Mouse (Mus musculus) limb, embryonic 13.5 days (tissue): ENCODE data around the gene Csf2rb2. TPM values are rescaled to one million over a fixed set of nuclear protein-coding genes. Genes with fewer than 3 reads are reported as not detected.
"Not testable (repeated sequence)": the region's sequence is repeated elsewhere in the genome, so short reads cannot be mapped to it uniquely, and the experiment has no call there.

Experiments used
- ATAC-seq: fragments of 200-750 bp; cut with Nextera tagmentation; 2 replicates; pipeline ENCODE4 v1.8.0; 2017; ENCODE audit warnings: low read depth, moderate number of reproducible peaks, moderate TSS enrichment; ENCODE audit not compliant: low FRiP score
- H3K27ac ChIP-seq: fragments of 300-500 bp; sonication (generic); 2 replicates; pipeline ENCODE4 v1.5.1; 2015; ENCODE audit warnings: inconsistent platforms, mild to moderate bottlenecking, moderate library complexity
- H3K27me3 ChIP-seq: fragments of 300-500 bp; sonication (generic); 2 replicates; pipeline ENCODE4 v1.6.1; 2015; ENCODE audit warnings: mild to moderate bottlenecking, inconsistent platforms
- H3K36me3 ChIP-seq: fragments of 300-500 bp; sonication (generic); 2 replicates; pipeline ENCODE4 v1.6.1; 2015; ENCODE audit warnings: inconsistent platforms, mild to moderate bottlenecking, moderate library complexity
- H3K4me1 ChIP-seq: fragments of 300-500 bp; sonication (generic); 2 replicates; pipeline ENCODE4 v1.6.1; 2015; ENCODE audit warnings: inconsistent platforms
- H3K4me2 ChIP-seq: fragments of 300-500 bp; sonication (generic); replicated peaks from 2 replicates; pipeline ENCODE4 v1.6.1; 2015; ENCODE audit warnings: inconsistent platforms, mild to moderate bottlenecking, moderate library complexity
- H3K4me3 ChIP-seq: fragments of 300-500 bp; sonication (generic); 2 replicates; pipeline ENCODE4 v1.5.1; 2015; ENCODE audit warnings: moderate library complexity, mild to moderate bottlenecking, inconsistent platforms
- H3K9ac ChIP-seq: fragments of 300-500 bp; sonication (generic); 2 replicates; pipeline ENCODE4 v1.6.1; 2015; ENCODE audit warnings: mild to moderate bottlenecking, inconsistent platforms
- H3K9me3 ChIP-seq: fragments of 300-500 bp; sonication (generic); 2 replicates; pipeline ENCODE4 v1.6.1; 2016; ENCODE audit warnings: inconsistent platforms
- WGBS: fragments of 180-500 bp; shearing (Covaris S2); methylation state at CpG from one replicate; pipeline ENCODE4 v1.1.7; 2015; 5-methylcytosine and 5-hydroxymethylcytosine counted together
- polyA plus RNA-seq: library from polyadenylated mRNA; unstranded; fragments of >200 nt; fragmentation: Nextera tagmentation; extraction: Ambion mirVana; gene quantifications from 2 replicates; pipeline ENCODE4 v1.2.1, GENCODE M21; 2015

Csf2rb2 gene
- polyA plus RNA-seq, 1 experiment from 2014 or later = 0.39 TPM

DNA sequence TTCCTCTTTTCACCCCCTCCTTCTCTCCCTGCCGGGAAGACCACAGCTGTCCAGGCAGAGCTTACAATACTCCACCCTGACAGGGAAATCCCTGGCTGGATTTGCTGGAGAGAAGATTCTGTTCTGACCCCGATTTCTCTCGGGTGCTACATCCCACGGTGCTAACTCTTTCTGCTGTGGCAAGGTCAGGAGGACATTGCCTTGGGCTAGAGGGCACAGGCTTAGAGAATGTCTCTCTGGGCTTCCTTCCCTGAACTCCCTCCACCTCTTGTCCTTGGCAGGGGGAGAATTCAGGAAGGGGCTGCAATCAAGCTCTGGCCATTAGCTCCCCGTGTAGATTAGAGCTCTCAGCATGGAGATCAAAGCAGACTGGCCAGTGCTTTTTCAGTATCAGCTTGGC is 4.3 kb upstream of the Csf2rb2 start:
- Histone ChIP-seq H3K27ac (no peak overlapping the region), H3K4me3 (no peak overlapping the region), H3K9ac (no peak overlapping the region), H3K36me3 (no peaks in the 10 kb centered on the region), H3K27me3 (no peaks in the 10 kb centered on the region), H3K4me1 (no peaks in the 10 kb centered on the region), H3K9me3 (no peaks in the 10 kb centered on the region), H3K4me2 (no peak overlapping the region)
- ATAC-seq = no peak
- 13% methylated on average over 5 of the region's 5 CpGs for WGBS

DNA sequence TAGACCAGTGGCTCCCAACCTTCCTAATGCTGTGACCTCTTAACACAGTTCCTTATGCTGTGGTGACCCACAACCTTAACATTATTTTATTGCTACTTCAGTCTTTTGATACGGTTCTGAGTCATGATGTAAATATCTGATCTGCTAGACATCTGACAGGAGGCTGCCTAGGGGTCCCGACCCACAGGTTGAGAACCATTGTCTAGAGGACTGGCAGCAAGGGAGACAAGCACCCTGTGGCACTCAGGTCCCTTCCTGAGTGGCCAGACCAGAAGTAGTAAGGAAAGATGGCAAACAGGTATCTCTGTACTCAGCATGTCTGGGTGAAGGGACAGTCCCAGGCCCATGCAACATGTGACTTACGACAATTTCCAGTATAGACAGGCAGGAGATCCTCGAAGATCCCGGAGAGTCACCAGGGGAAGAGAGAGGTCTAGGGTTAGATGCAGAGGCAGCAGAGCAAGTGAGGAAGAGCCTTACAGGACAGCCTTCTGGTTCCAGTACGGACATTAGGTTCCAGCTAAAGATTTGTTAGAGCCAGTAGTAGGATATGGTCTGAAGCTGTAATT is 1.8 kb downstream of the Csf2rb2 start:
- ATAC-seq = no peak
- Histone ChIP-seq H3K4me2 (no peak overlapping the region), H3K36me3 (no peaks in the 10 kb centered on the region), H3K9me3 (no peaks in the 10 kb centered on the region), H3K27ac (no peak overlapping the region), H3K4me1 (no peaks in the 10 kb centered on the region), H3K9ac (no peak overlapping the region), H3K4me3 (no peak overlapping the region), H3K27me3 (no peaks in the 10 kb centered on the region)
- WGBS = 87% methylated on average over 6 of the region's 6 CpGs

DNA sequence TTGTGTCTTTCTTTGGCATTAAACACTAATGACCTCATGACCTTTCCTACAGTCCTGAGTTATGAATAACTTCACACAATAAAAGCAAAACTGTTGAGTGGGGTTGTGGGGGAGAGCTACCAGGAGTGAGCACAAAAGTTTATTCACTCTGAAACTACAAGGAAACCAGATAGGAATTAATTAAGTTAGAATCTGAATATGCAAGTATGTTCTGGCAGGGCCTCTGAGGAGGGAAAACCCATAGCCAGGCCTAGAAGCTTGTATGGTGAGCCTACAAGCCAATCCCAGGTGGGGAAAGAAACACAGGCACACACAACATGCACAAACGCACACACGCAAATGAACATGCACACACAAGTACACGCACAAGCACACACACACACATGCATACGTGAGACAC is 2.8 kb downstream of the Csf2rb2 start:
- no peak for ATAC-seq
- Histone ChIP-seq H3K9me3 (no peaks in the 10 kb centered on the region), H3K27me3 (no peaks in the 10 kb centered on the region), H3K27ac (no peak overlapping the region), H3K36me3 (no peaks in the 10 kb centered on the region), H3K4me3 (no peak overlapping the region), H3K4me1 (no peaks in the 10 kb centered on the region), H3K9ac (no peak overlapping the region), H3K4me2 (no peak overlapping the region)
- WGBS = 97% methylated on average over 4 of the region's 4 CpGs

DNA sequence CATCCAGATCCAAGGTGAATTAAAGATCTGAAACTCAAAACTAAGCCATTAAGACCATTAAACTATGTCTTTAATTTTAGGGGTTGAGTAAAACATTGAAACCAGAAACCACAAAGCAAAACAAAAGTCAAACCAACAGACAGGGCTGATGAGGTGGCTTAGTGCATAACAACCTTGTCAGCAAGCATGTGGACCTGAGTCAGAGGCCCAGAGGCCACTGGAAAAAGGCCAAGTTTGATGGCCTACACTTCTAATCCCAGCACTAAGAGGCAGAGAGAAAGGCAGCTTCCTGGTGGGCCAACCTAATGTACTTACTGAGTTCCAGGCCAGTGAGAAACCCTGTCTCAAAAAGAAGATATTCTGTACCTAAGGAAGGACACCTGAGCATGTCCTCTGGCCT is 4.7 kb downstream of the Csf2rb2 start:
- Histone ChIP-seq H3K27me3 (no peaks in the 10 kb centered on the region), H3K4me3 (no peak overlapping the region), H3K27ac (no peak overlapping the region), H3K36me3 (no peaks in the 10 kb centered on the region), H3K4me2 (no peak overlapping the region), H3K4me1 (no peaks in the 10 kb centered on the region), H3K9ac (no peak overlapping the region), H3K9me3 (no peaks in the 10 kb centered on the region)
- ATAC-seq = no peak

DNA sequence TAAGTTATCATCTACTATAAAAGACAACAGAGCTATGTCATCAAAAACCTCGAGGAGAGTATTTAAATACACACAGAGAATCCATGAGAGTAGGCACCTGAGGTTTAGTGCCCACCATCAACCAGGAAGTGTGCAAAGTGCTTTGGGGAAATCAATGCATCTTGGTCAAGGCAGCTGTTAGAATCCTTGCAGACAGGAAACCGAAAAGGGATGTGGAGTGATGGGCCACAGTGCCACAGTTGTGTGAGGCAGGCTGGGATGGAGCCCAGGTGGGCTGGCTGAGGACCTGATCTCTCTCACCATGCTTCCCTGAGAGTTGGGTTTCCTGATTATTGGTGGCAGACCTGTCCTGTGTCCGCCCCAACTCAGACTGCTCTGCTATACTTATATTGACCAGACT is 5.9 kb downstream of the Csf2rb2 start:
- Histone ChIP-seq H3K9me3 (no peaks in the 10 kb centered on the region), H3K9ac (no peak overlapping the region), H3K4me1 (no peaks in the 10 kb centered on the region), H3K4me2 (no peak overlapping the region), H3K36me3 (no peaks in the 10 kb centered on the region), H3K27ac (no peak overlapping the region), H3K27me3 (no peaks in the 10 kb centered on the region), H3K4me3 (no peak overlapping the region)
- ATAC-seq = no peak
- 80% methylated on average over 3 of the region's 3 CpGs for WGBS

DNA sequence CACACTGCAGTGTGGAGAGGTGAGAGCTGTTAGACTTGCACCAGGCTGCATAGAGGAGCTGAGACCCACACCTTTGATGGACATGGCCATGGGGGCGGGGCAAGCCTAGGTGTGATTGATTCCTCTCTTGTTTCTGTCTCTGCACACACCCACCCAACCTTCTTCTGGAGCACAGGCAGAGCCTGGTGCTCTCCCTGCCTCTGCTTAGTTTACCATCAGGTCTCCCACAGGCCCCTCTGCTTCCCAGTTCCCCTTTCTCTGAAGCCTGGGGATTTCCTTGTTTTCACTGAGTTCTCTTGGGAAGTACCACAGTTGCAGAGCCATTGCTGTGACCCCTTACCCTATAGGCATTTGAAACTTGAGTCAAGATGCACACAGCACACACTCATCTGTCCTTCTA is 7.0 kb downstream of the Csf2rb2 start:
- no peak for ATAC-seq
- Histone ChIP-seq H3K27me3 (no peaks in the 10 kb centered on the region), H3K4me2 (no peak overlapping the region), H3K4me3 (no peak overlapping the region), H3K9ac (no peak overlapping the region), H3K27ac (no peak overlapping the region), H3K9me3 (no peaks in the 10 kb centered on the region), H3K36me3 (no peaks in the 10 kb centered on the region), H3K4me1 (no peaks in the 10 kb centered on the region)
- 91% methylated on average over 1 of the region's 1 CpGs for WGBS

DNA sequence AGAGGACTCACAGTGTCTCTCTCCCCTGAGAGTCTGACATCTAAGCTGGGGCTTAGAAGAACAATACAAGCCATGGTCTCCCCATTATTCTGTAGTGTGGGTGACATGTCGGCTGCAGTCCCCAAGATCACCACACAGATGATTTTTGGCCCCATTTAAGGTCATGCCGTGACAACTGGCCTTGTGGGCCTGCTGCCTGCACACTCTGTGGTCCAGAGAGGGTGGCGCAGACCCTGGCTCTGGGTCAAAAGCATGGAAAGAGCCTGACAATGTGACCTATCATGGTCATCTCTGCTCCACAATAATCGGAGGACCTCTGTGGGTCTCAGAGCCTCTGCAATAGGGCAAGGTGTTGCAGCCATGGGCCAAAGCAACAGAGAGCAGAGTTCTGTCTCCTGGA is 11.8 kb downstream of the Csf2rb2 start:
- no peaks in the 10 kb centered on the region for H3K27me3 ChIP-seq
- 81% methylated on average over 4 of the region's 4 CpGs for whole genome bisulfite sequencing
- H3K4me2 ChIP-seq = no peak overlapping the region
- no peaks in the 10 kb centered on the region for H3K4me1 ChIP-seq
- no peak overlapping the region; the same call in 1 of the 2 replicates for H3K27ac ChIP-seq
- H3K4me3 ChIP-seq = no peak overlapping the region
- H3K9me3 ChIP-seq = no peaks in the 10 kb centered on the region
- H3K36me3 ChIP-seq = no peaks in the 10 kb centered on the region
- no peak overlapping the region for H3K9ac ChIP-seq
- ATAC-seq = no peak

DNA sequence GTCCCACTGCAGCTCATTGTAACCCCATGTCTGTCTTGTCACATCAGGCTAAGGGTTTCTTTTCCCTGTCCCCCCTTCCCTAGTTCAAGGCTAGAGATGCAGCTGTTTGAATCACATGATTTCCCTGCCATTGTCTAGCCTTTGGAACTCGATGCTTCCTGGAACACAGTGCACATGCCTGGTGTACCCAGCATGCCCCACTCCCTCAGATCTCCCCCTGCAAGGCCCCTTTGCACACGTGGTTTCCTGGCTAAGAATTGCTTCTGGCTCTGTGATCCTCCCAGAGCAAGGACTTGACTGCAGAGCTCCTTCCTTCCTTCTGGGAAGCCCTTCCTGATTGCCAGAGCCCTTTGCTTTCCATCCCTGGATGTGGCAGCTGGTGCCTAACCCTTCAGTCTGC is 12.3 kb downstream of the Csf2rb2 start:
- H3K9ac ChIP-seq, H3K4me3 ChIP-seq, H3K4me2 ChIP-seq, H3K4me1 ChIP-seq, H3K27me3 ChIP-seq, H3K9me3 ChIP-seq, ATAC-seq, H3K27ac ChIP-seq, H3K36me3 ChIP-seq: not testable (repeated sequence)
- WGBS = 12% methylated on average over 2 of the region's 2 CpGs

DNA sequence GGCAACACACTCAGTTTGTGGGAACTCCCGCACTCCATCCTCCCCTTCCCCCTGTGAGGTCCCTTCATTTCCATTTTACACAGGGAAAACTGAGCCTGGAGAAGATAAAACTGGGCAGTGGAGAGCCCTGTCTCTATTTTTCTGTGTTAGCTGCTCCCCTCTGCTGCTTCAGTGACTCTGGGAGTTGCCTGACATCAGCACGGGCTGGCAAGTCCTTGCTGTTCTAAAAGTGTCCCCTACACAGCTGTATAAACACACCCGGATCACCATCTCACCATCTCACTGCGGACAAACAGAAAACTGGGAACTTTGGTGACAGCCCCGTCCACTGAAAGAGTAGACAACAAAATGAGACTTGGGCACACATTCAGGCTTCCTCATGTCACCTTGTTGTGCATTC is 15.7 kb downstream of the Csf2rb2 start:
- H3K9me3 ChIP-seq, H3K4me2 ChIP-seq, H3K9ac ChIP-seq, H3K4me3 ChIP-seq, ATAC-seq, H3K36me3 ChIP-seq, H3K27ac ChIP-seq, H3K27me3 ChIP-seq, H3K4me1 ChIP-seq: not testable (repeated sequence)
- 69% methylated on average over 5 of the region's 5 CpGs for WGBS

DNA sequence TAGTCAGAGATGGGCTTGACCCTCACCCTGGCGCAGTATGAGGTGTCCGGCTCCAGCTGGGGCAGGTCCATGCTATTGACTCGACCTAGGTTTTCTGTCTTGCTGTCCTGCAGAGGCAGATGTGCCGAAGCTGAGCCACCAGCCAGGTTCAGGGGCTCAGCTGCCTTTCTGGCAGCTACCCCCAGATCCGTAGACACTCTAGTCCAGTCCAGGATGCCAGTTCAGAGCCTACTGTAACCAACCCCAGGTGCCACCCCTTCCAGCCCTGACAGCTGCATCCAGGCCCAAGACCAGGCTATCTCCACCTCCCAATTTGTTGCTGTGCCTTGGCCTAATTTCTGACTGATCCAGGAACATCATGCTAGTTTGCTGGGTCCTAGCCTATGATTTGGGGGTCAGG is 17.6 kb downstream of the Csf2rb2 start:
- H3K4me3 ChIP-seq = no peak overlapping the region
- H3K27me3 ChIP-seq = no peaks in the 10 kb centered on the region
- H3K36me3 ChIP-seq = no peaks in the 10 kb centered on the region
- no peak overlapping the region for H3K27ac ChIP-seq
- H3K9me3 ChIP-seq = no peaks in the 10 kb centered on the region
- H3K4me1 ChIP-seq = no peaks in the 10 kb centered on the region
- no peak overlapping the region for H3K4me2 ChIP-seq
- WGBS = 86% methylated on average over 5 of the region's 5 CpGs
- H3K9ac ChIP-seq = no peak overlapping the region
- no peak for ATAC-seq

DNA sequence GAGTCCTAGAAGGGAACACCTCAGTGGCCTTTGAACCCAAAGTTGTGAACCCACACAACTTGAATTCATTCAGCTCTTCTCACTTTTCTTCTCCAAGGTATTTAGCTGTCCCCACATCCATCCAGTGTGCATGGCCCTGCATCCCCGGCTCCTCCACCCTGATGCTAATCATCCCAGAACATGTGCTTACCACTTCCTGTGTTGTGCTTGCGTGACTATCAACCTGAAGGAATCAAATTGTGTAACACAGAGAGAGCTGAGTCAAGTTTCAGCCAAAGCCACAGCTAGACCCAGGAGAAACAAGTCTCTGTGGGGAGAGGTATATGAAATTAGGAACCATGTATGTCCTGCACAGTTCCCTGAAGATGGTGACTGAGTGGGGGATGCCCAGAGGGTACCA is 27.2 kb downstream of the Csf2rb2 start:
- H3K9ac ChIP-seq = no peak overlapping the region
- WGBS = 70% methylated on average over 2 of the region's 2 CpGs
- H3K4me1 ChIP-seq = no peaks in the 10 kb centered on the region
- no peaks in the 10 kb centered on the region for H3K36me3 ChIP-seq
- no peak overlapping the region for H3K4me2 ChIP-seq
- no peak for ATAC-seq
- no peak overlapping the region for H3K4me3 ChIP-seq
- H3K27ac ChIP-seq = no peak overlapping the region
- no peaks in the 10 kb centered on the region for H3K27me3 ChIP-seq
- H3K9me3 ChIP-seq = no peaks in the 10 kb centered on the region

DNA sequence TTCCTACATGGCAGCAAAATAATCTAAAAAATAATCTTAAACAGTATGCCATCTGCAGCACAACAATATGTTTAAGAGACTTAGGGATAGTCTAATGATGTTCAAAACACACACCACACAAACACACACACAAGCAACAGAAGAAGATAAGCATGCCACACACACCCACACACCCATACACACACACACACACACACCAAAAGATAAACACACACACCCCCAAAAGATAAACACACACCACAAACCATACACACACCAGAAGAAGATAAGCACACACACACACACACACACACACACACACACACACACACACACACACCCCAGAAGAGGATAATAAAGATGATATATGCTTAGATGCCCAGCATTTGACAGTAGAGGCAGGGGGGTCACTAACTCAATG is 34.3 kb downstream of the Csf2rb2 start:
- H3K9me3 ChIP-seq = no peaks in the 10 kb centered on the region
- no peak overlapping the region for H3K27ac ChIP-seq
- H3K9ac ChIP-seq = no peak overlapping the region
- no peaks in the 10 kb centered on the region for H3K27me3 ChIP-seq
- H3K4me2 ChIP-seq = no peak overlapping the region
- no peak for ATAC-seq
- H3K4me1 ChIP-seq = no peaks in the 10 kb centered on the region
- H3K36me3 ChIP-seq = no peaks in the 10 kb centered on the region
- H3K4me3 ChIP-seq = no peak overlapping the region

DNA sequence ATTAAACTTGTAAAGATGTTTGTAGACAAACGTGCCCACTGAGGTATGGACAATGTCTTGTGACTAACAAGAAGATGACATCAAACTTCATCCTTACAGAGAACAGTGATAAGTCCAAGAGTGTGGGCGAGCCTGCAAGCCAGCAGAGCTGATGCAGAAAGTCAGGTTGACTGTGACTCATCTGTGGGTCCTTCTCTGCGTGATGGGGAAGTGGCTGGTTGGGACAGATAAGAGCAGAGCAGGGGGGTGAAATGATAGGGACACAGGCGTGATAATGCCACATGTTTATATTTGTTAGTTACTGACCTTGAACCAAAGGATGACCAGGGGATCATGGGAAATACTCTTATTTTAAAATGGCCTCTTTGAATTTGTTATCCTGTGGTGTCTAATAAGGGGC is 37.7 kb downstream of the Csf2rb2 start:
- no peak overlapping the region for H3K4me2 ChIP-seq
- H3K4me3 ChIP-seq = no peak overlapping the region
- H3K36me3 ChIP-seq = no peaks in the 10 kb centered on the region
- no peak overlapping the region for H3K27ac ChIP-seq
- H3K9me3 ChIP-seq = no peaks in the 10 kb centered on the region
- H3K4me1 ChIP-seq = no peaks in the 10 kb centered on the region
- 67% methylated on average over 4 of the region's 4 CpGs for WGBS
- no peak overlapping the region for H3K9ac ChIP-seq
- H3K27me3 ChIP-seq = no peaks in the 10 kb centered on the region
- ATAC-seq = no peak
